Mouse (Mus musculus): ENCODE results near the gene Vtcn1. TPM values are rescaled to one million over a fixed set of nuclear protein-coding genes. Genes with fewer than 3 reads are reported as not detected.

Vtcn1 gene
- under 1 TPM; 0.29 to 0.33 TPM for total RNA-seq (2021)
- long read RNA-seq, experiment 1, partial matches to known transcripts, result 0 of 1 reads
- long read RNA-seq, experiment 1, other reads (novel, unspliced or antisense), result 1 of 1 reads
- long read RNA-seq, experiment 2, result 0 reads

GRCm38 (mm10) chr3:100825225-100825965 is at the start of gene Vtcn1:
Vtcn1 (plus strand) TSS chr3:100825459.
- no peak within 1 kb of the TSS for H3K4me3 ChIP-seq
- no peak for TF ChIP-seq CTCF (IDR thresholded peaks at IDR 0.05)
- no peak for DNase-seq (ENCODE audit: extremely low spot score in 1 of 2, low spot score in 2 of 2)
- H3K27ac ChIP-seq, result no peak within 1 kb of the TSS
- intact Hi-C loops (cut with DNase I), result no loop called here

GRCm38 (mm10) chr3:100776967-100777366 is 48.3 kb upstream of the Vtcn1 start:
- intact Hi-C loops (cut with DNase I), result no loop called here
- Histone ChIP-seq H3K4me3 (no peak overlapping the region), H3K27ac (no peak overlapping the region)
- no peak for TF ChIP-seq CTCF (IDR thresholded peaks at IDR 0.05)
- DNase-seq (ENCODE audit: extremely low spot score in 1 of 2, low spot score in 2 of 2), result no peak

GRCm38 (mm10) chr3:100777568-100777967 is 47.7 kb upstream of the Vtcn1 start:
- intact Hi-C loops (cut with DNase I), result no loop called here
- Histone ChIP-seq H3K4me3 (no peak overlapping the region), H3K27ac (no peak overlapping the region)
- no peak for DNase-seq (ENCODE audit: extremely low spot score in 1 of 2, low spot score in 2 of 2)
- no peak for TF ChIP-seq CTCF (IDR thresholded peaks at IDR 0.05)

GRCm38 (mm10) chr3:100786076-100786475 is 39.2 kb upstream of the Vtcn1 start:
- no peak for DNase-seq (ENCODE audit: extremely low spot score in 1 of 2, low spot score in 2 of 2)
- intact Hi-C loops (cut with DNase I), result no loop called here
- TF ChIP-seq CTCF (IDR thresholded peaks at IDR 0.05), result no peak
- H3K27ac ChIP-seq, result no peak overlapping the region
- H3K4me3 ChIP-seq, result no peak overlapping the region

DNA sequence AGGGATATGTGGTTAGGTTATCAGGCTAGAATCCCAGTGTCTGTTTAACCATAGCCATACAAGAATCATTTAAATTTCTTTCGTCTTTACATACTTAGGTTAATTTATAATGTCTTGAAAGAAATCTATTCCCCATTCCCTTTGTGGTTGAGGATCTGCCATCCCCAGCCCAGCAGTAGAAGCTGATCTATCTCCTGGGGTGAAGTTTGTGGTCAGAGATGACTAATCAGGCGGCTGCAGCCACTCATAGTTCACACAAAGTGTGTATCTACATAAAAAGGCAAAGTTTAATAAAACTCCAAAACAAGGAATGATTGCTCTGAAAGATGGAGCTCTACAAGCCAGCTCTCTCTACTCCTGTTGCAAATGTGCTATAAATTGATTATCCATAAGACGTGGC is 33.6 kb upstream of the Vtcn1 start:
- no peak overlapping the region for H3K4me3 ChIP-seq
- intact Hi-C loops (cut with DNase I), result no loop called here
- no peak for DNase-seq (ENCODE audit: extremely low spot score in 1 of 2, low spot score in 2 of 2)
- no peak overlapping the region for H3K27ac ChIP-seq
- no peak for TF ChIP-seq CTCF (IDR thresholded peaks at IDR 0.05)

DNA sequence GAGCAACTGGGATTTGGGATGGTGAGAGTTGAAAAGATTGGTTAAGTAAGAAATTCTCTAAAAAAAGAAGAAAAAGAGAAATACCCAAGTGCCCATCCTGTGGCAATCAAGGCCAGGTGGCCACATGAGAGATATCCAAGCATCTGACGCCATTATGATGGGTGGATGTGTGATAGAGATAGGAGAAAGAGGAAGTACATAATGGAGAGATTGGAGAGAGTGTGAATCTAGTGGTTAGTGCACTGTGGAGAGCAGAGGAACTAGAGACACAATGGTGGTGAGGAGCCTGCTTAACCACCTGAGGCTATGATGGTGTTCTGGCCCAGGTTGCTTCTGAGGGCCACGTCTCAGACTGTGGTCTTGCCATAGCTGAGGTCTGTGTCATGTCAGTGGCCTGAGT is 31.9 kb upstream of the Vtcn1 start:
- Histone ChIP-seq H3K27ac (no peak overlapping the region), H3K4me3 (no peak overlapping the region)
- intact Hi-C loops (cut with DNase I), result no loop called here
- DNase-seq (ENCODE audit: extremely low spot score in 1 of 2, low spot score in 2 of 2), result no peak
- no peak for TF ChIP-seq CTCF (IDR thresholded peaks at IDR 0.05)

DNA sequence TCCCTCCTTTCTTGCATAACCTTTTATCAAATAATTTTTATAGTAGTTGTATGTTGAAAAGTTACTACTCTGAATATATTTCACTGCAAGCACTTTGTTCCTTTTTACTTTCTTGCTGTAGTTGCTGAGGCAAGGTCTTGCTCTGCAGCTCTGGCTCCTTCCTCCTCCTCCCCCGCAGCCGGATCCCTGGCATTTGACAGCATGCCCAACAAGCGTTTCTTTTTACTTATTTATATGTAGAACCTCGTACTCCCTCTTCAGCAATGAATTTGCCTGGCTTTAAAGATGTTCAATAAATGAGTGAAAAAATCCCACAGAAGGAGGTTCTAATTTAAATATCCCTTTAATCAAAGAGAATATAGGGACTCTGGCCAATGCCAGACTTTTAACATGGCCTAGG is 28.7 kb upstream of the Vtcn1 start:
- DNase-seq (ENCODE audit: extremely low spot score in 1 of 2, low spot score in 2 of 2), result no peak
- intact Hi-C loops (cut with DNase I), result no loop called here
- no peak for TF ChIP-seq CTCF (IDR thresholded peaks at IDR 0.05)
- Histone ChIP-seq H3K27ac (no peak overlapping the region), H3K4me3 (no peak overlapping the region)

GRCm38 (mm10) chr3:100797166-100798145 is 27.8 kb upstream of the Vtcn1 start:
- intact Hi-C loops (cut with DNase I), result no loop called here
- TF ChIP-seq CTCF (IDR thresholded peaks at IDR 0.05), result no peak
- H3K27ac ChIP-seq, result no peak overlapping the region
- DNase-seq (ENCODE audit: extremely low spot score in 1 of 2, low spot score in 2 of 2), result no peak
- no peak overlapping the region for H3K4me3 ChIP-seq

DNA sequence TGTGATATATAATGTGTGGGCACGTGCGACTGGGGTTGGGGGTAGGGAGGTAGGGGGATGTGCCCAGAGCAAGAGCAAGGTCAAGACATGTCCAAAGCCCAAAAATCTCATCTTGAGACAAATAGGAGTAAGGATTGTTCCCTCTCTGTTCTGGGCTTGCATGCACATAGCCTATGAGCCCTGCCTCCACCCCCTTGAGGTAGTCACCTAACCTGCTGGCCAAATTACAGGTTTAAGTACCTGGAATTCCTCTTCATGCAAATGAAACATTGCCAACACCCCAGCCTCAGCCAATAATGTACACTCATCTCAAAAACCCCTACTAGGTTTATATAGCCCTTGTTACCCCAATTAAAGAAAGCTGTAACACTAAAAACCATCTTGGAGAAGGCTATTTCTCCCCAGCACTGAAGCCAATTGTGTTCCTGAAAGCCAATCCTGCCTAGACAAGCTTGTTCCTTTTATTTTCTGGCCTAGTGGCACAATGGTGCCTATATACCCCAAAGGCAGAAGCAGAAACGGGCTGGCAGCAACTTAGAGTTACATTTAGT is 26.3 kb upstream of the Vtcn1 start:
- H3K27ac ChIP-seq, result no peak overlapping the region
- intact Hi-C loops (cut with DNase I), result no loop called here
- no peak overlapping the region for H3K4me3 ChIP-seq
- no peak for DNase-seq (ENCODE audit: extremely low spot score in 1 of 2, low spot score in 2 of 2)
- no peak for TF ChIP-seq CTCF (IDR thresholded peaks at IDR 0.05)

DNA sequence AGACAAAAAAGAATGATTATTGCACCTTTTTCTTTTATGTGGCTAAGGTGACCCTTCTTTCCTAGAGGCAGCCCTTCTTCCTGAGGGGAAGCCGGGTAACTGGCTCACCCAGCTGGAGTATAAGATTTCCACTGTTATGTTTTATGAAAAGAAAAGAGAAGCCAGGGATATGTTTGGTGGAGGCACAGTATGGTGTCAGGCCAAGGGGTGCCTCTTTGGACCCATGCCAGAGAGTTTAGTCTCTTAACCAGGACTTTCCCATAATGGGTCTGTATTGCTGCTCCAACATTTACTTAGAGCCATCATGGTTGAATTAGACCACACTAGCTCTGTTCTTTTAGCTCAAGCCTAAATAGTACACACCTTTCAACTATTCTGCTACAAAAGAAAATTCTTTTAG is 20.3 kb upstream of the Vtcn1 start:
- no peak overlapping the region for H3K4me3 ChIP-seq
- intact Hi-C loops (cut with DNase I), result no loop called here
- TF ChIP-seq CTCF (IDR thresholded peaks at IDR 0.05), result no peak
- H3K27ac ChIP-seq, result no peak overlapping the region
- no peak for DNase-seq (ENCODE audit: extremely low spot score in 1 of 2, low spot score in 2 of 2)

GRCm38 (mm10) chr3:100805925-100806324 is 19.3 kb upstream of the Vtcn1 start:
- no peak for TF ChIP-seq CTCF (IDR thresholded peaks at IDR 0.05)
- DNase-seq (ENCODE audit: extremely low spot score in 1 of 2, low spot score in 2 of 2), result no peak
- intact Hi-C loops (cut with DNase I), result no loop called here
- no peak overlapping the region for H3K27ac ChIP-seq
- no peak overlapping the region for H3K4me3 ChIP-seq

- Histone ChIP-seq H3K27ac (no peak overlapping the region), H3K4me3 (no peak overlapping the region)
- intact Hi-C loops (cut with DNase I), result no loop called here
- DNase-seq (ENCODE audit: extremely low spot score in 1 of 2, low spot score in 2 of 2), result no peak
- no peak for TF ChIP-seq CTCF (IDR thresholded peaks at IDR 0.05)
Observed at GRCm38 (mm10) chr3:100810461-100810860, 14.8 kb upstream of the Vtcn1 start.
